Mouse (Mus musculus): ENCODE data around the gene Megf8.

DNA sequence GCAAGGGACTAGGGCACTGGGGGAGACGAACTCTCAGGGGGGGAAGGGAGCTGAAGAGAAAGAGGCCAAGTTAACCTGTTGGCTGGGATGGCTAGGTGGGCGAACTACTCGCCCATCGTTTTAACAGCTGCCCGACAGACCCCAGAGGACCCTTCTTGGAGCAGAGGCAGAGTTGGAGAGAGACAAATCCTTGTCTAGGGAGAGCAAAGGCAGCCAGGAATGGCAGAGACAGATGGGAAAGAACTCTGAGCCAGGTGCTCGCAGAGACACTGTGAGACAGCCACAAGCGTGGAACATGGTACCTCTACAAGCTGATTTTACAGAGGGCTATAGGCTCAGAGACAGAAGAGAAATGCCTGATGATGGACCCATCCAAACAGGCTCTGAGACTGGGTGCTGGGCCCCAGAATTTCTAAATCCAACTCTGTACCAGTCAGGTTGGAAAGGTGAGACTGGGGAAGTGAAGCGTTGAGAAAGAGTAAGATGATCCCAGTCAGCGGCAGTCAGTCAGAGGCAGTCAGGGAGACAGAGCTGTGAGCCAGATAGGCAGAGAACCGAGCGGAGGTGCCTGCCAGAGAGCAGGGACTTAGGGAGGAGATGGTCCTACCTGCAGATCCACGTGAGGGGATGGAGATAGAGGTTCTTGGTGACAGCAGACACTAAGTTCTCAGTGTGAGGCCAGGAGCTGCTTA is 52.2 kb downstream of the Megf8 start, which contains the start of gene Cnfn:
- TF ChIP-seq CTCF (IDR thresholded peaks at IDR 0.05) = no peak
- no peak for TF ChIP-seq EP300 (IDR thresholded peaks at IDR 0.05)

Data from lung, postnatal 0 days (tissue).